Mouse (Mus musculus): Measurements from ENCODE around the gene Ergic1.

Gene Ergic1

GRCm38 (mm10) chr17:26575786-26576690, 14.7 kb downstream of the Ergic1 start:
- no peak for DNase-seq (ENCODE audit: low read depth, low spot score)

GRCm38 (mm10) chr17:26576833-26577232, 15.5 kb downstream of the Ergic1 start:
- no peak for DNase-seq (ENCODE audit: low read depth, low spot score)

DNA sequence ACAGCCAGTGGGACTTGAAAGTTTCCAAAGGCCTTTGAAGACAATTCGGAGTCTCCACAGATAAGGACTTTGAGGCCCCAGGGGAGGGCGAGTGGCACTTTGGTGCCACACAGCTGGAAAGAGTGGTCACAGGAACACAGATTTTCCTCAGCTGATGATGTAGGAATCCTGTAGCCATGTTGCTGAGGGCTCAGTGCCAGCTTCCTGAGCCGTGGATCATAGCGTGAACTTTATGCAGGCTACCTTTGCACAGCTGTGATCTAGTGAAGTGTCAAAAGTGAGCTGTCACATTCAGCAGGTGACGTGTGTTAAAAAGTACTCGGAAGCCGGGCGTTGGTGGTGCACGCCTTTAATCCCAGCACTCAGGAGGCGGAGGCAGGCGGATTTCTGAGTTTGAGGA, 16.0 kb downstream of the Ergic1 start:
- DNase-seq (ENCODE audit: low read depth, low spot score), result no peak

DNA sequence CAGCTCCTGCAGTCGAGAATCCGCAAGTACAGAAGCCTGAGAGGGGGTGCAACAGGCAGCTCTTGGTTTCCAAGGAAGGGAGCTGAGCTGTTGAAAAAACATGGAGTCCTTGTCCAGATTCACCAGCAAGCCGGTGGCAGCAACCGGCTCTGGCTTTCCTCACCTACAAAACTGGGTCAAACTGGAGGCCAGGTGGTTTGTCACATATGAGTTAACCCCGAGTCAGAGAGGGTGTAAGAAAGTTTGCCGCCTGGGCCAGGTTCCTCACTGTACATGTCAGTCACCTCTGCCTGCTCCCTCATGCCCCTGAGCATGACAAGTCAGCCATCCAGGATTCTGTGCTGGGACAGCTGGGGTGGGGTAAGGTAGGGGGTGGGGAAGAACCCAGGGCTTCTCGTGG, 16.9 kb downstream of the Ergic1 start:
- no peak for DNase-seq (ENCODE audit: low read depth, low spot score)

DNA sequence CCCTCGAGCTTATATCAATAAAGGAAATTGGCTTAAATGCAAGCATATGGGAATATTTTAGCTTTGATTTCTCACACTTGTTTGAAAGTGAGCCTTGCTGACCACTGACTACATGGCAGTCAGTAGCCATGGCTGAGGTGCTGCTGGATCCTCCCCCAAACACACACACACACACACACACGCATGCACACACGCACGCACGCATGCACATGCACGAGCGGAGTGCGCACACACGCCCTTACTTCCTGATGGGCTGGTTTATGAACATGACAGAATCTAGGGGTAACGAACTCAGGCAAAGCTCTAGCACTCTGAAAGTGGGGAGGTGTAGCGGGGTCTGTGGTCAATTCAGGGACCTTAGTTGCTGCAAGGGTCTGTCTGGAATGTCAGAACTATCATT, 17.5 kb downstream of the Ergic1 start:
- no peak for DNase-seq (ENCODE audit: low read depth, low spot score)

- no peak for DNase-seq (ENCODE audit: low read depth, low spot score)
These were observed 18.1 kb downstream of the Ergic1 start for GRCm38 (mm10) chr17:26579396-26579795.

DNA sequence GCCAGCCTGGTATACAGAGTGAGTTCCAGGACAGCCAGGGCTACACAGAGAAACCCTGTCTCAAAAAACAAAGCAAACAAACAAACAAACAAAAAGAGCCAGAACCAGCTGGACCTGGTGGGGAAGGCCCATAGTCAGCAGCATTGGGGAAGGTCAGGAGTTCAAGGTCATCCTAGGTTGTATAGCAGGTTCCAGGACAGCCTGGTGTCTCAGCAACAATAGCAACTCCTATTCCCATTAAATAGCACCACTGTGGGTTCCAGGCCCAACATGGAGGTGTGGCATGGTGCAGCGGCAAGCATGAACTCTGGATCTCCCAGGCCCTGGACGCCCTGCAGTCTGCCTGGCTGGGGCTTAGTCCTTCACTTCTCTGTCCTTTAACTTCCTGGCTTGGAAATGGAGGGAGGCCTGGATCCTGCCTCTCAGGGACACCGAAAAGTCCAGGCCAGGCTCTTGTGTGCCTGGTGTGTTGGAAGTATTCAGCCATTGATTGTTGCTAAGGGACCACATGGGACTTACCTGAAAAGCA, 19.6 kb downstream of the Ergic1 start:
- no peak for DNase-seq (ENCODE audit: low read depth, low spot score)

DNA sequence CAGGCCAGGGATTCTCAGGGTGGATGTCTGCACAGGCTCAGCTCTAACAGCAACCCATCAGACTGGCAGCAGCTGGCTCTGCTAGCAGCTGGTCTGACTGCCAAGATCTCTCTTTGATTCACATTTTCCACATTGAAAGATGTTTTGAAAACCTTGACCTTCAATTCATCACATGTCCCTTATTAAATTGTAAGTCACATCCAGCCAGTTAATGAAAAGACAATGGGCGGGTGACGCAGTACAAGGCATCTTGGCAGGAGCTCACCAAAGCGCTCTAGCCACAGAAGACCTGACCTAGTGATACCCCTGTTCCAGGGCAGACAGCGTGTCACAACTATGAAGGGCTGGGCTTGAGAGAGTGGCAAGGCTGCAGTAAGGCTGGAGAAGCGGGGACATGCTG, 21.0 kb downstream of the Ergic1 start:
- no peak for DNase-seq (ENCODE audit: low read depth, low spot score)

- no peak for DNase-seq (ENCODE audit: low read depth, low spot score)
These were observed 21.8 kb downstream of the Ergic1 start for GRCm38 (mm10) chr17:26583056-26583455.

GRCm38 (mm10) chr17:26583606-26584005, 22.3 kb downstream of the Ergic1 start:
- no peak for DNase-seq (ENCODE audit: low read depth, low spot score)

- no peak for DNase-seq (ENCODE audit: low read depth, low spot score)
These were observed 22.8 kb downstream of the Ergic1 start for GRCm38 (mm10) chr17:26584063-26584462.

- no peak for DNase-seq (ENCODE audit: low read depth, low spot score)
These were observed 23.4 kb downstream of the Ergic1 start for GRCm38 (mm10) chr17:26584558-26585136.

- no peak for DNase-seq (ENCODE audit: low read depth, low spot score)
These were observed 26.7 kb downstream of the Ergic1 start for GRCm38 (mm10) chr17:26587961-26588487.

DNA sequence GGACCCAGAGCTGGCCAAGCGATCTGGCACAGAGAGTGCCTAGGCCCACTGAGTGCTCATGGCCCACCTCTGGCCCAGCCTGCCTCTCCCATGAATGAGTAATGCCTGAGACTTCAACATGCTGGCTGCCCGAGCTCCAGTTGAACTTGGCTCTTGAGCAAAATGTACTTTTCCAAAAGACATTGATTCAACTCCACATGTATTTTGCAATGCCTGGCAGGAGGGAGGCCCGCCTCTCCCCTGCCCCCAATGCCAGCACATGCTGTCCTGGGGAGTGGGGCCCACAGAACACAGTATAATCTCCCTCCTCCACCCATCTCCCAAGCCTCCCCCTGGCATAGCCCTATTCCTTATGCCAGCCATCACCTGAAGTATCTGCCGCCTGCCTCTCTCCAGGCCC, 31.2 kb downstream of the Ergic1 start:
- DNase-seq (ENCODE audit: low read depth, low spot score), result no peak

GRCm38 (mm10) chr17:26593199-26593598, 31.9 kb downstream of the Ergic1 start:
- DNase-seq (ENCODE audit: low read depth, low spot score), result no peak

- no peak for DNase-seq (ENCODE audit: low read depth, low spot score)
These were observed 32.9 kb downstream of the Ergic1 start for GRCm38 (mm10) chr17:26594171-26594570.

DNA sequence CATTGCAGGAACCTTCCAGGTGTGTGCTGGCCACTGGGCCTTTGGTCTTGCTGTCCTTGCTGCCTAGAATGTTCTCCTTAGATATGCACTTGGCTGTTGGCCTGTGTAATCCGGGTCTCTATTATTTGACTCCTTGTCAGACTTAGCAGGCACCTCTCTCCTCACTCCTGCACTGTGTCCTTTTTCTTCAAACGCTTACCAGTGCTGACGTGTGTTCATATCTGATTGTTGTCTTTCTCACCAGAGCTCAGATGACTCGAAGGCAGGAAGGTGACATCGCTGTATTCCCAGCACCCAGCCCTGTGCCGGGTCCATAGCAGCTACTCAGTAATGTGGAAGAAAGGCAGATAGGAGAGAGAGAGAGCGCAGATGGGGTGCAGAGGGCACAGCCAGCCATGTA, 33.7 kb downstream of the Ergic1 start:
- DNase-seq (ENCODE audit: low read depth, low spot score), result no peak

DNA sequence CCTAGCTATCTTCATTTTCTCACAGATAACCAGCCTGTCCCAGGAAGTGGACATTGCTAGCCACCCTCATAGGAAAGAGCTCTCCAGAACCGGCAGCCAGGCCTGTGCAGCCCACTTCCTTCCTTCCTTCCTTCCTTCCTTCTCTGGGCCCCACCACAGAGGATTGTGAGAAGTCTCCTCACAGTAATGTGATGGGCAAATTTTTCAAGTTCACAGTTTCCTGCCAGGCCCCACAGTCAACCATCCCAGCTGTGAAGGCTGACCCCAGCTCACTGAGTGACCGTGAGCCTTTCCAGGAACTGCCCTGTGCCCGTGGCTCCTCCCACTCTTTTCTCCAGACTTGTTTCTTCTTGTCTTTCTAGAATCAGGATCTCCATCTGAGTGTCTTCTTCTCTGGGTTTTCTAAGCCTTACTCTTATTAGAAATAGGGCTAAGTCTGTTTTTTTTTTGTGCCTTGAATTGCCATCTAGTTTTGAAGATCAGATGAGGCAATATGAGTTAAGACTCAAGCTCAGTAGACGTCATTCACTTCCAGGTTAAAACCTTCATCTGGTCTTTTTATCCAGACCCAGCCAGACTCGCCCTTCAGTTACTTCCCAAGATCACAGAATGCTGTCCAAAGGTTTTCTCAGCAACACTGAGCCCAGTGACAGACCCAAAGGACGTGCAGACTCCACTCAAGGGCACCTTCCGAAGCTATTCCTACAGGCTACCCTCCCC, 34.3 kb downstream of the Ergic1 start:
- no peak for DNase-seq (ENCODE audit: low read depth, low spot score)

- peak; percentile 18 for DNase-seq (ENCODE audit: low read depth, low spot score)
These were observed 34.9 kb downstream of the Ergic1 start for GRCm38 (mm10) chr17:26596168-26596658.

- DNase-seq (ENCODE audit: low read depth, low spot score), result peak; percentile 65
These were observed 35.7 kb downstream of the Ergic1 start for GRCm38 (mm10) chr17:26596856-26597481.

- DNase-seq (ENCODE audit: low read depth, low spot score), result no peak
These were observed 37.6 kb downstream of the Ergic1 start for GRCm38 (mm10) chr17:26598845-26599244.

All from WW6 (cell line).